Mouse (Mus musculus): ENCODE data around the gene Thsd4. TPM values are rescaled to one million over a fixed set of nuclear protein-coding genes. Genes with fewer than 3 reads are reported as not detected.

Gene Thsd4
- polyA plus RNA-seq, 1 experiment from 2014 or later = 20.2 TPM

DNA sequence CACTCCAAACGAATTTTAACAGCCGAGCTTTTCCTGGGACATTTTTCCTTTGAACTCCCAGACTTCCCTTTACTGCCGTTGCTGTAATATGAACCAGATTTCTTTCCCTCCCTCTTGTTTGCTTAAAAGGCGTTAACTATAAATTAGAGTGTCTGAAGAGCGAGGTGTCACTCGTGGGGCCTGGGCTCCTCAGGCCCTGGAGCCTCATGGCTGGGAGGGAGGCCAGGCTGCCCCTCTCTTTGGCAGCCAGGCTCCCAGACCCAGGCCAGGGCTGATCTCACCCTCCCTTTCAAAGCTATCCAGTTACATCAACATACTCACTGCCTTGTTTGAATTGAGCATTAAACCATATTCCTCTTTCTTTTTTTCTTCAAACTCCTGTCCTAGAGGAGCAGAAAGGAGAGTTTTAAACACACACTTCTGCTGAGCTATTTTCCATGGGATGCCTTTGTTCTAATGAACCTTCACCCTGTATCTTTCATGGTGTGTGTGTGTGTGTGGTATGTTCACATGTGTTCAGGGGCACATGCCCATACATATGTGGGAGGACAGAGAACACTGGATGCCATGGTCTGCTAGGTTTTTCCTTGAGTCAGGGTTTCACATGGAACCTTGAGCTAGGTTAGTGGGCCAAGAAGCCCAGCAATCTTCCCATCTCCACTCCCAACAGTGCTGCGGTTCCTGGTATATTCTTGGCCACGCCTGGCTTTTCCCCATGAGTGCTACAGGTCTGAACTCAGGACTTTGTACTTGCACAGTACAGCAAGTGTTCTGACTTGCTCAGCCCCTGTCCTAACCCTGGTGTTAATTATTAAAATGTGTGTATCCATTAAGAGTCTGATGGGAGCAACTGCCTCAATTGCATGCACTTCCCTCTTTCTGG is 287.4 kb downstream of the Thsd4 start:
- peaks cover 32% of the 10 kb centered on the region for H3K4me1 ChIP-seq (ENCODE audit: control insufficient read depth, insufficient read depth, low read length)
- peak; percentile 98 for ATAC-seq
- WGBS = 27% methylated on average over 8 of the region's 8 CpGs
- no peaks in the 10 kb centered on the region for H3K27me3 ChIP-seq (replicated peaks; ENCODE audit: control insufficient read depth, insufficient read depth, low read length)
- no peaks in the 10 kb centered on the region for H3K9me3 ChIP-seq (ENCODE audit: control insufficient read depth, low read length)
- H3K27ac ChIP-seq (ENCODE audit: low read length) = peak overlapping the region; percentile 92
- H3K4me2 ChIP-seq (ENCODE audit: low read depth, low read length) = no peak overlapping the region
- no peak overlapping the region for H3K4me3 ChIP-seq (ENCODE audit: low read length)
- H3K9ac ChIP-seq (ENCODE audit: low read depth, low read length) = 0 out of 2 replicates have a peak overlapping the region, but pooled peaks have one; percentile 46
- no peaks in the 10 kb centered on the region for H3K36me3 ChIP-seq (ENCODE audit: control insufficient read depth, insufficient read depth, low read length)

DNA sequence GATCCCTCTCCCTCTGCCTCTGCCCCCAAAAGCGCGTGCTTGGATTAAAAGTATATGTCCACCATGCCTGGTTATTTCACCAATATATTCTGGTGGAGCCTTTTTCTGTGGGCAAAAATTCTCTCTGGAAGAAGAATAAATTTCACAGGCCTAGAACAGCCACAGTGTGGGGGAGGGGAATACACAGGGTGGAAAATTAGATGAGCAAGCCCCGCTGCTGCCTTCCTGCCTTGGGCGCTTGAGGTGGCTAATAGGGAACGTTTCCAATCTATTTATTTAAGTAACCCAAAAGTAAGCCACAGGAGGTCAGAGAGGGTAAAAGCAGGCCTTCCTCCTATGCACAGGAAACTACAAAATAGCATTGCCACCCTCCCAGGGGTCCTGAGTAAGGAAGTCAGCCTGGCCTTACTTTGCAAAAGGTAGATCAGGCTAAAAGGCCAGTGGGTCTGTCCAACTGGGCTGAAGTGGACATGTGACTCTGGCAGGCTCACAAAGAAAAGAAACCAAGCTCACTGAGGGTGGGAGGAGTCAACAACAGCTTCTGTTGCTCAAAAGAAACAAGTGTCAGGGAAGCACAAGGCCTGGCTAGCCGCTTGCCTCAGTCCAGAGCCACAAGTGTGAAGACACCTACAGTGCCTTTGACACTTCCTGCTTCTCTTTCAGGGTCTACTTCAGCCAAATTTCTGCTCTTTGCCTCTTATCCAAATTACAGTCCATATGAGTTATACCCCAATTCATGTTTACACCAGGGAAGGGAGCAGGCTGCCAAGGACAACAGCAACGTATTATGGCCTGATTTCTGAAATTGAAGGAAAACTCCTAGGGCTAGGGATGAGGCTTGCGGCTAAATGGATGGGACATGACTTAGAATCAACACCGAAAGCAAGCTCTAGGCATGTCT is 289.6 kb downstream of the Thsd4 start:
- no peak for ATAC-seq
- Histone ChIP-seq H3K4me2 (ENCODE audit: low read depth, low read length) (no peak overlapping the region), H3K27ac (ENCODE audit: low read length) (no peak overlapping the region), H3K9ac (ENCODE audit: low read depth, low read length) (no peak overlapping the region), H3K4me1 (ENCODE audit: control insufficient read depth, insufficient read depth, low read length) (peaks cover 32% of the 10 kb centered on the region), H3K27me3 (replicated peaks; ENCODE audit: control insufficient read depth, insufficient read depth, low read length) (no peaks in the 10 kb centered on the region), H3K36me3 (ENCODE audit: control insufficient read depth, insufficient read depth, low read length) (no peaks in the 10 kb centered on the region), H3K9me3 (ENCODE audit: control insufficient read depth, low read length) (no peaks in the 10 kb centered on the region), H3K4me3 (ENCODE audit: low read length) (no peak overlapping the region)
- 74% methylated on average over 9 of the region's 9 CpGs for WGBS

DNA sequence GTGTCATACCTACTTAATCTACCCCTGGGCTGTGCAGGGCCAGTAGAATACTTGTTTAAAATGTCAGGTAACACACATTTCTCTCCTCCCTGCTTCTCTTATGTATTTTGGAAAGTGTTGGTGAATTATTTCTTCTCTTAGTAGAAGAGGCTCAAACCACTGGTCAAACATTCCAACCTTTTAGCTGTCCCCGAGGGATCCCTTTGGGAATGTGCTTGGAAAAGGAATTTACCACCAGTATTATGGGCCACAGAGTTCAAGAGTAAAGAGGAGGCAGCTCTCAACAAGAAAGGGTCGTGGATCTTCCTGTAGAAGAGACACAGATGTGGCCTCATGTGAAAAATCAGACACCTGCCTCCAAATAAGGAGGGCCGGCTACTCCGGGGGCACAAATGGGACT is 292.4 kb downstream of the Thsd4 start:
- ATAC-seq = no peak
- H3K9ac ChIP-seq (ENCODE audit: low read depth, low read length) = no peak overlapping the region
- 76% methylated on average over 4 of the region's 4 CpGs for WGBS
- no peak overlapping the region for H3K4me3 ChIP-seq (ENCODE audit: low read length)
- H3K4me2 ChIP-seq (ENCODE audit: low read depth, low read length) = no peak overlapping the region
- peaks cover 17% of the 10 kb centered on the region for H3K4me1 ChIP-seq (ENCODE audit: control insufficient read depth, insufficient read depth, low read length)
- H3K36me3 ChIP-seq (ENCODE audit: control insufficient read depth, insufficient read depth, low read length) = no peaks in the 10 kb centered on the region
- no peaks in the 10 kb centered on the region for H3K27me3 ChIP-seq (replicated peaks; ENCODE audit: control insufficient read depth, insufficient read depth, low read length)
- H3K9me3 ChIP-seq (ENCODE audit: control insufficient read depth, low read length) = no peaks in the 10 kb centered on the region
- H3K27ac ChIP-seq (ENCODE audit: low read length) = no peak overlapping the region

DNA sequence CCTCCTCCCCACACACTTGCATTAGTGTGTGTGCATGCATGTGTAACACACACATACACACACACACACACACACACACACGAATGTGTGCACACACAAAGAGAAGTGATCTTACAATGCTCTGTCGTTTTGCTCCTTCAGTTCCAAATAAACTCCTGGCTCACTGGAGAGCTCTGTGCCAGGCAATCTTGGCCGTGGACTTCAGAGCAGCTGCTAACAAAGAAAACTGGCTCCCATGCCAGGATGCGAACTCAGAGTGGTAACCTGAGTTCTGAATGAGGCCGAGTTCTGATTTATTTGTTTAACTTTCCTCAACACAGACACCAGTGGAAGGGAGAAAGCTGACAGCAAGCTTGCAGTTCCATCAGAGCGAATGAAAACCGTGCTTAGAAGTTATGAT is 294.1 kb downstream of the Thsd4 start:
- H3K36me3 ChIP-seq (ENCODE audit: control insufficient read depth, insufficient read depth, low read length) = no peaks in the 10 kb centered on the region
- H3K27ac ChIP-seq (ENCODE audit: low read length) = no peak overlapping the region
- no peak overlapping the region for H3K4me3 ChIP-seq (ENCODE audit: low read length)
- H3K4me1 ChIP-seq (ENCODE audit: control insufficient read depth, insufficient read depth, low read length) = peaks cover 9% of the 10 kb centered on the region; the same call in 1 of the 2 replicates
- 74% methylated on average over 7 of the region's 7 CpGs for WGBS
- ATAC-seq = no peak
- H3K9ac ChIP-seq (ENCODE audit: low read depth, low read length) = no peak overlapping the region
- H3K4me2 ChIP-seq (ENCODE audit: low read depth, low read length) = no peak overlapping the region
- H3K27me3 ChIP-seq (replicated peaks; ENCODE audit: control insufficient read depth, insufficient read depth, low read length) = no peaks in the 10 kb centered on the region
- no peaks in the 10 kb centered on the region for H3K9me3 ChIP-seq (ENCODE audit: control insufficient read depth, low read length)

DNA sequence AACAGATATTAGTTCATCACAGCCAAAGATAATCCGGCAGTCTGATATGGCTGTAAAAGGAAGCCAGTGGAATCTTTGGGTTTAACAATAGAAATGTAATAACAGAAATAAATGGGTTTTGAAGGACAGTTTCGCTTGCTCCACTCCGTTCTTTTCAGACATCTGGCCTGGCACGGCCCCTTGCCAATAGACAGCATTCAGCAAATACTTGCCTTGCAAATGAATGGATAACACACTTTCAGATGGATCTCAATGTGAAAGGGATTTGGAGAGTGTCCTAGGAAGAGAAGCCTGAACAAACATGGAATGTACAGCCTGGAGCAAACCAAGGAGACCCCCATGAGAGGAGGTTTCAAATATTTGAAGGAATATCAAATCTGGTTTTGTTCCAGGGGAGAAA is 295.2 kb downstream of the Thsd4 start:
- no peak overlapping the region for H3K4me3 ChIP-seq (ENCODE audit: low read length)
- 80% methylated on average over 4 of the region's 4 CpGs for WGBS
- H3K36me3 ChIP-seq (ENCODE audit: control insufficient read depth, insufficient read depth, low read length) = no peaks in the 10 kb centered on the region
- no peak overlapping the region for H3K9ac ChIP-seq (ENCODE audit: low read depth, low read length)
- no peak for ATAC-seq
- no peak overlapping the region for H3K27ac ChIP-seq (ENCODE audit: low read length)
- H3K9me3 ChIP-seq (ENCODE audit: control insufficient read depth, low read length) = no peaks in the 10 kb centered on the region
- H3K27me3 ChIP-seq (replicated peaks; ENCODE audit: control insufficient read depth, insufficient read depth, low read length) = no peaks in the 10 kb centered on the region
- 0 out of 2 replicates have a peak, but pooled peaks cover 3% of the 10 kb centered on the region for H3K4me1 ChIP-seq (ENCODE audit: control insufficient read depth, insufficient read depth, low read length)
- H3K4me2 ChIP-seq (ENCODE audit: low read depth, low read length) = no peak overlapping the region

DNA sequence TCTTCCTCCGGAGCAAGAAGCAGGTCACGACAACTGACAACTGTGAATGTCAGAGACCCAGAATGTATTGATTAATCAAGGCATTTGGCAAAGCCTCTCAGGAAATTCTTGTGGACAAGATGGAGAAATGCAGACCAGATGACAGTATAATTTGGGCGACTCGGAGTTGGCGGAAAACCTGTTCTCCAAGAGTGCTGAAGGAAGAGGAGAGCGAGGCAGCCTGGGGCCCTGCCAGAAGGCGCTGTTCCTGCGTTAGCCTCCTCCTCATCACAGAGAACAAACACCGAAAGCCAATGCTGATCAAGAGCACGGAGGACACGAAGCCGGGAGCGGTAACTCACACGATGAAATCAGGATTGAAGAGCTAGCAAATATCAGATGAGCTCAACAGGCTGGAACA is 295.7 kb downstream of the Thsd4 start:
- H3K4me3 ChIP-seq (ENCODE audit: low read length) = no peak overlapping the region
- no peak for ATAC-seq
- 0 out of 2 replicates have a peak, but pooled peaks cover 3% of the 10 kb centered on the region for H3K4me1 ChIP-seq (ENCODE audit: control insufficient read depth, insufficient read depth, low read length)
- H3K27me3 ChIP-seq (replicated peaks; ENCODE audit: control insufficient read depth, insufficient read depth, low read length) = no peaks in the 10 kb centered on the region
- no peak overlapping the region for H3K27ac ChIP-seq (ENCODE audit: low read length)
- no peaks in the 10 kb centered on the region for H3K9me3 ChIP-seq (ENCODE audit: control insufficient read depth, low read length)
- WGBS = 84% methylated on average over 14 of the region's 14 CpGs
- H3K9ac ChIP-seq (ENCODE audit: low read depth, low read length) = no peak overlapping the region
- H3K4me2 ChIP-seq (ENCODE audit: low read depth, low read length) = no peak overlapping the region
- no peaks in the 10 kb centered on the region for H3K36me3 ChIP-seq (ENCODE audit: control insufficient read depth, insufficient read depth, low read length)

DNA sequence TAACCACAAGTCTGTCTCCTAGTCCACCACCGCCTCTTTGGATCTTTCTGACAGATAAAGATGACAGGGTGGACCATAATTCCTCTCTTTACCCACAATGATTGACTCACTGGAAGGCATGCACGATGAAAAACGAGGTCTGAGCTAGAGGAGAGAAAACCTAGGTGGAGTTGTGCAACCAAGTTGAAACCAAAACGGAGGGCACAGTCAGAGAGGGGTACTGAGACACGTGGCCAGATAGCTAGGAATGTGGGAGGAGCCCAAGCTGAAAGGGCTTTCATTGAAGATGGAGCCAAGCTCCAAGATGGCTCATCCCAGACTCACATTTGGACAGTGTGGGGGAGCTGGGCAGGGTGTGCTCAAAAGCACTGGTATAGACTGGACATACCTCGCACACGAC is 296.4 kb downstream of the Thsd4 start:
- H3K36me3 ChIP-seq (ENCODE audit: control insufficient read depth, insufficient read depth, low read length) = no peaks in the 10 kb centered on the region
- H3K4me2 ChIP-seq (ENCODE audit: low read depth, low read length) = no peak overlapping the region
- no peak overlapping the region for H3K4me3 ChIP-seq (ENCODE audit: low read length)
- no peaks in the 10 kb centered on the region for H3K9me3 ChIP-seq (ENCODE audit: control insufficient read depth, low read length)
- no peaks in the 10 kb centered on the region for H3K4me1 ChIP-seq (ENCODE audit: control insufficient read depth, insufficient read depth, low read length)
- H3K27ac ChIP-seq (ENCODE audit: low read length) = no peak overlapping the region
- no peak for ATAC-seq
- no peaks in the 10 kb centered on the region for H3K27me3 ChIP-seq (replicated peaks; ENCODE audit: control insufficient read depth, insufficient read depth, low read length)
- 79% methylated on average over 7 of the region's 7 CpGs for WGBS
- H3K9ac ChIP-seq (ENCODE audit: low read depth, low read length) = no peak overlapping the region

DNA sequence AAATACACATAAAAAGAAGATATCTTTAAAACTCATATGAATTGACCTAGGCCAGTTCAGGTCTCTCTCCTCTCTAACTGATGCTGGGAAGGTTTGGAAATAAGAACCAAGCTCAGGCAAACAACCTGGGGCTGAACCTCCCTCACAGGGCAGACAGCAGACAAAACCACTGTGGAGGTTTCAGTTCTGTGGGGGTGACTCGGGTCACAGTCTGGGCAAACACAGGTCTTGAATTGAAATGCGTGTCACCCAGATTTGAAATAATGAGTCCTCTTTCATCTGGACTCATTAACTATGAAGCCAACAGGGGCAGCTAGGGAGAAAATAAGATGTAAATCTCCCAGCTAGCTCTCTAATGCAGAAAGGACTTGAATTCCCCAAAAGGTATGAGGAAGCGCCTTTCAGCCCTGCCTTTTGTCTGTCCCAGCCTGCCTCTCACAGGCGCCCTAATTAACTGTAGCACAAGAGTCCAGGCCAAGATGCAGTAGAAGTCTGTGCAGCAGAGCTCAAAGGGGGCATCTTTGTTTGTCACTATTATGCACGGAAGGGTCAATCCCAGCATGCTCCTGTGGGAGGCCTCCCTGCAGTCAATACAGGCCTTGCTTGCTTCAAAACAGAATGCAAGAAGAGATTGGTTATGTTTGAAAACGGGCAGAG is 297.7 kb downstream of the Thsd4 start:
- Histone ChIP-seq H3K4me1 (ENCODE audit: control insufficient read depth, insufficient read depth, low read length) (no peaks in the 10 kb centered on the region), H3K9ac (ENCODE audit: low read depth, low read length) (no peak overlapping the region), H3K27me3 (replicated peaks; ENCODE audit: control insufficient read depth, insufficient read depth, low read length) (no peaks in the 10 kb centered on the region), H3K27ac (ENCODE audit: low read length) (no peak overlapping the region), H3K9me3 (ENCODE audit: control insufficient read depth, low read length) (no peaks in the 10 kb centered on the region), H3K36me3 (ENCODE audit: control insufficient read depth, insufficient read depth, low read length) (no peaks in the 10 kb centered on the region), H3K4me3 (ENCODE audit: low read length) (no peak overlapping the region), H3K4me2 (ENCODE audit: low read depth, low read length) (no peak overlapping the region)
- WGBS = 64% methylated on average over 6 of the region's 6 CpGs
- ATAC-seq = no peak

DNA sequence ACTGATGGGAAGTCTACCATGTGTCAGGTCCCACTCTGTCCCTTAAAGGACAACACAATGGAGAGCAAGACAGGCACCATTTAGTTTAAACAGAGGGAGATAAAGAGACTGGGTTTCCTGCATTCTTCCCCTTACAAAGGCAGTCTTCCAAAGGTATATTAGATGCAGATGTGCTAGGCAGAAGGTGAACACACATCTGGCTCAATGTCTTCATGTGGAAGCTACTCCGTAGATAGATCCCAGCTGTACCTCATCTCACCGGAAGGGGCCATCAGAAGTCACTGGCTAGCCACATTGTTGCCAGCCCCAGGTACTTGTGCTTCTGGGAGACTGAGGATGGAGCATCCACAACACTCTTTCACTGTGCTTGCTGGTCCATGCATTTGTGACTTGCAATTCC is 301.4 kb downstream of the Thsd4 start:
- H3K9me3 ChIP-seq (ENCODE audit: control insufficient read depth, low read length) = no peaks in the 10 kb centered on the region
- 89% methylated on average over 2 of the region's 2 CpGs for WGBS
- H3K4me2 ChIP-seq (ENCODE audit: low read depth, low read length) = no peak overlapping the region
- no peaks in the 10 kb centered on the region for H3K36me3 ChIP-seq (ENCODE audit: control insufficient read depth, insufficient read depth, low read length)
- no peak for ATAC-seq
- no peaks in the 10 kb centered on the region for H3K27me3 ChIP-seq (replicated peaks; ENCODE audit: control insufficient read depth, insufficient read depth, low read length)
- no peak overlapping the region for H3K27ac ChIP-seq (ENCODE audit: low read length)
- no peak overlapping the region for H3K4me3 ChIP-seq (ENCODE audit: low read length)
- no peaks in the 10 kb centered on the region for H3K4me1 ChIP-seq (ENCODE audit: control insufficient read depth, insufficient read depth, low read length)
- H3K9ac ChIP-seq (ENCODE audit: low read depth, low read length) = no peak overlapping the region
